17 mouse cellular contexts compared by ENCODE assay signal in the genomic region with DNA sequence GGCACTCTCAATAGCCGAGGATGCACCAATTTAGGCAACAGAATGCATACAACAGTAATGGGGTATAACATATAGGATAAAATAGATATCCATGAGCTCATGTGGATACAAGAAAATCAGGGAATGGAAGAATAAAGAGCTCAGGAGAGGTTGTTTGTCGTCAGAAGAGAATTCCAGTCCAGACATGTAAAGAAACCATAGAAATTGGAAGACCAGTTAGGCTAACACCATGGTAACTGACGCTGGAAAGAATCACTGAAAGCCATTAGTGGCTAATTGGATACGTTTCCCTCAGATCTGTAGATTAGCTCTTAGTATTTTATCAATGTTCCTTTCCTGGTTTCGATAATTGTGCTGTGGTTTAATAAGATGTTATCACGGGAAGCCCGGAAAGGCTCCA.
"Had no signal": no experiment of that assay in that cellular context is flagged by ENCODE, and none has a peak within 500 bp of the region (broad histone marks: within the 10 kb centered on the region; RNA-seq: fewer than 3 reads in every experiment).

No protein-coding gene starts in this region.

- H3K27ac ChIP-seq: lung, embryonic 15.5 days; macrophage; midbrain, embryonic 12.5 days; neural tube, embryonic 12.5 days; stomach, embryonic 15.5 days; stomach, postnatal 0 days had no signal

- H3K9me3 ChIP-seq: lung, embryonic 15.5 days; megakaryocyte, embryonic 14.5 days; midbrain, embryonic 12.5 days; neural tube, embryonic 12.5 days; stomach, embryonic 15.5 days had no signal

- H3K27me3 ChIP-seq: lung, embryonic 15.5 days; neural tube, embryonic 12.5 days; stomach, embryonic 15.5 days had no signal

- H3K4me2 ChIP-seq: lung, embryonic 15.5 days; midbrain, embryonic 12.5 days; neural tube, embryonic 12.5 days; stomach, embryonic 15.5 days had no signal

- DNase-seq: liver, postnatal 0 days; lung, adult 2 months; lung, postnatal 14 days; lung, postnatal 36 days; midbrain, embryonic 14.5 days; right cerebral cortex, postnatal 14 days; thymus, adult 2 months; thymus, postnatal 25 days; thymus, postnatal 4 days had no signal

- H3K9ac ChIP-seq: liver, postnatal 0 days; lung, embryonic 15.5 days; midbrain, embryonic 12.5 days; neural tube, embryonic 12.5 days; stomach, embryonic 15.5 days had no signal

- ATAC-seq: liver, postnatal 0 days; lung, postnatal 0 days had no signal

- H3K36me3 ChIP-seq: lung, embryonic 15.5 days; midbrain, embryonic 12.5 days; neural tube, embryonic 12.5 days; stomach, embryonic 15.5 days had no signal

- H3K4me3 ChIP-seq: lung, embryonic 15.5 days; megakaryocyte, embryonic 14.5 days; midbrain, embryonic 12.5 days; neural tube, embryonic 12.5 days; stomach, embryonic 15.5 days had no signal
